Comparison of ENCODE assay signal across 8 mouse cellular contexts in genomic region chr14:51913960-51914762, GRCm38 (mm10). TPM values are rescaled to one million over a fixed set of nuclear protein-coding genes. Genes with fewer than 3 reads are reported as not detected.
DNase-seq lines count a peak whose midpoint lies in the region; ATAC-seq lines count a peak whose summit lies in the region.

Gene Ndrg2, minus strand, starts transcription at chr14:51914158.

- 8% methylated on average over 21 of the region's 23 CpGs for WGBS in intestine, embryonic 15.5 days
- WGBS in macrophage (ENCODE audit: missing documents), result 13% methylated on average over 21 of the region's 23 CpGs

- H3K4me2 ChIP-seq in intestine, embryonic 15.5 days (replicated peaks), result peak within 1 kb of the TSS; percentile 99

- 0 out of 2 replicates have a peak, but pooled peaks cover 2% of the 10 kb centered on the region for H3K27me3 ChIP-seq in intestine, embryonic 15.5 days (replicated peaks)

- no peaks in the 10 kb centered on the region for H3K36me3 ChIP-seq in intestine, embryonic 15.5 days
- H3K36me3 ChIP-seq in macrophage (ENCODE audit: inconsistent target), result no peaks in the 10 kb centered on the region

- peak; percentile 60 for ATAC-seq in intestine, embryonic 15.5 days

- H3K27ac ChIP-seq in intestine, embryonic 15.5 days, result peak within 1 kb of the TSS; percentile 56
- H3K27ac ChIP-seq in macrophage, result no peak within 1 kb of the TSS

- H3K4me3 ChIP-seq in intestine, embryonic 15.5 days (replicated peaks), result peak within 1 kb of the TSS; percentile 57
- H3K4me3 ChIP-seq in macrophage (ENCODE audit: inconsistent target), result peak within 1 kb of the TSS; percentile 7; the same call in 1 of the 2 replicates

- H3K9me3 ChIP-seq in intestine, embryonic 15.5 days, result no peaks in the 10 kb centered on the region

- DNase-seq in adrenal gland, postnatal 14 days, result peak; percentile 82
- DNase-seq in embryo, embryonic 11 days, result peak; percentile 65
- no peak for DNase-seq in gonadal fat pad, adult 2 months (ENCODE audit: low read depth)
- peak; percentile 87 to 92 for DNase-seq in left cerebral cortex, postnatal 10 days (ENCODE audit: extremely low spot score in 1 of 2, low spot score in 2 of 2)
- peak; percentile 91 to 92 for DNase-seq in right cerebral cortex, postnatal 10 days (ENCODE audit: low spot score in 2 of 2)
- no peak for DNase-seq in yolk sac, embryonic 10.5 days (ENCODE audit: low spot score)

- H3K9ac ChIP-seq in intestine, embryonic 15.5 days, result peak within 1 kb of the TSS; percentile 57

- intact Hi-C loops in left cerebral cortex, postnatal 10 days (cut with DNase I), result no loop called here

- H3K4me1 ChIP-seq in intestine, embryonic 15.5 days (replicated peaks), result peaks cover 14% of the 10 kb centered on the region

- H3K79me2 ChIP-seq in macrophage (ENCODE audit: inconsistent target), result no peaks in the 10 kb centered on the region

RNA-seq across cellular contexts. Expression of gene Ndrg2, which starts in this region (rescaled TPM):
- 314 and 338 TPM in 2 replicates for total RNA-seq in adrenal gland, postnatal 14 days (2021)
- 178 and 261 TPM in 2 replicates for polyA plus RNA-seq in gonadal fat pad, adult 2 months (2012; rRNA removed)
- 52.2 and 60.1 TPM in 2 replicates for polyA plus RNA-seq in intestine, embryonic 15.5 days (2015; fragmentation: Nextera tagmentation; extraction: Ambion mirVana)
- 100 to 1,000 TPM; 337 to 367 TPM for total RNA-seq in left cerebral cortex, postnatal 10 days (2021)
- 1 to 10 TPM in 1 of 26 experiments, not detected in 25; 1.7 TPM for total RNA-seq in macrophage (2018; cell fraction: chromatin; rRNA removed)
- total RNA-seq in macrophage (2018; cell fraction: cytosol; rRNA removed), result not detected
- not detected for total RNA-seq in macrophage (2018; cell fraction: nucleus; rRNA removed)
- 0.14 TPM in 1 of 3 replicates, not detected in the others for polyA plus RNA-seq in macrophage (2018)

Comparison
In these comparisons a context has a peak if more than half of its experiments do, and no peak if none do; other contexts are left out.
1. RNA of gene Ndrg2 (polyA plus RNA-seq): 178 to 261 TPM in gonadal fat pad, adult 2 months and 52.2 to 60.1 TPM in intestine, embryonic 15.5 days; 0.14 TPM in macrophage; every median in the first group is over 10 times any median in the second.
2. DNase-seq: peak in adrenal gland, postnatal 14 days (single experiment), embryo, embryonic 11 days (single experiment), left cerebral cortex, postnatal 10 days (2 of 2) and right cerebral cortex, postnatal 10 days (2 of 2); none in gonadal fat pad, adult 2 months (single experiment) and yolk sac, embryonic 10.5 days (single experiment).